Mouse (Mus musculus) ES-E14 (cell line): ENCODE measurements at regions not wholly inside any gene's neighbourhood (a gene's known extent, or its start where the extent isn't known, plus 50 kb on each side); places are given as distances from the start of the nearest gene placed in this dataset.

Experiments
- CHD2 ChIP-seq: IDR thresholded peaks from 2 replicates; pipeline ENCODE4 v1.6.1; 2014; ENCODE audit warnings: mild to moderate bottlenecking, low read depth, low read length, inconsistent platforms
- HCFC1 ChIP-seq: IDR thresholded peaks from 2 replicates; pipeline ENCODE4 v1.6.1; 2012; ENCODE audit warnings: low read length, inconsistent platforms, borderline replicate concordance; ENCODE audit not compliant: insufficient read depth
- MAFK ChIP-seq: IDR thresholded peaks from 2 replicates; pipeline ENCODE4 v1.6.1; 2014; ENCODE audit warnings: mild to moderate bottlenecking, low read depth, low read length, inconsistent platforms; ENCODE audit not compliant: insufficient read depth
- ZC3H11A ChIP-seq: IDR thresholded peaks from 2 replicates; pipeline ENCODE4 v1.6.1; 2012; ENCODE audit warnings: low read depth, mild to moderate bottlenecking, inconsistent platforms, low read length, borderline replicate concordance
- ZNF384 ChIP-seq: IDR thresholded peaks from 2 replicates; pipeline ENCODE4 v1.6.1; 2012; ENCODE audit warnings: low read depth, low read length, inconsistent platforms

DNA sequence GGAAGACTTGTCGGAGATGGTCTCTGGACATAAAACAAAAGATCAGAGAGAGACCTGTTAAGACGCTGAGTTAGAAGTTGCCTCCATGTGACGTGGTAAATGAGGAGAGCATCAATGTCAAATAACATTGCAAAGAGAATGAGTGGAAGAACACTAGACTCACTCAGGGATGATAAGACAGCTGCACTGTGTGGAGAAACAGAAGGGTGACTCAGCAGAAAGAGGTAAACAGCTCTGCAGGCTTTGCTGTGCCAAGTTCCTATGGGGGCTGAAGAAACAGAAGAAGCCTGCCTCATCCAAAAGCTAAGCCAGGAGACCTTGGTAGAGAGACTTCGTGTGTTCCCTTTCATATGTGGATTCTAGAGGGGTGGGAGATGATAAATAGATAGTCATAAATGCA is 214.1 kb downstream of the Ddx10 start:
- TF ChIP-seq CHD2: no peak
- TF ChIP-seq ZNF384: no peak
- no peak for TF ChIP-seq HCFC1
- TF ChIP-seq ZC3H11A: no peak
- no peak for TF ChIP-seq MAFK
